Mouse (Mus musculus): ENCODE measurements around the gene Nfe2l1. TPM values are rescaled to one million over a fixed set of nuclear protein-coding genes. Genes with fewer than 3 reads are reported as not detected.
"Not testable (repeated sequence)": the region's sequence is repeated elsewhere in the genome, so short reads cannot be mapped to it uniquely, and the experiment has no call there.

Nfe2l1 gene
- polyA plus RNA-seq, 1 experiment from 2014 or later, result 66.3 TPM

GRCm38 (mm10) chr11:96863206-96863995 lies 33.6 kb upstream of the Nfe2l1 start:
- Histone ChIP-seq H3K4me3 (replicated peaks) (no peak overlapping the region), H3K9me3 (no peaks in the 10 kb centered on the region), H3K36me3 (no peaks in the 10 kb centered on the region), H3K27me3 (peaks cover 22% of the 10 kb centered on the region), H3K9ac (replicated peaks) (no peak overlapping the region), H3K4me1 (replicated peaks) (peaks cover 32% of the 10 kb centered on the region), H3K27ac (no peak overlapping the region), H3K4me2 (peak overlapping the region; percentile 43)
- WGBS, result 20% methylated on average over 26 of the region's 26 CpGs
- ATAC-seq (ENCODE audit: insufficient number of reproducible peaks, insufficient read depth, low FRiP score, low TSS enrichment, low read depth), result no peak

DNA sequence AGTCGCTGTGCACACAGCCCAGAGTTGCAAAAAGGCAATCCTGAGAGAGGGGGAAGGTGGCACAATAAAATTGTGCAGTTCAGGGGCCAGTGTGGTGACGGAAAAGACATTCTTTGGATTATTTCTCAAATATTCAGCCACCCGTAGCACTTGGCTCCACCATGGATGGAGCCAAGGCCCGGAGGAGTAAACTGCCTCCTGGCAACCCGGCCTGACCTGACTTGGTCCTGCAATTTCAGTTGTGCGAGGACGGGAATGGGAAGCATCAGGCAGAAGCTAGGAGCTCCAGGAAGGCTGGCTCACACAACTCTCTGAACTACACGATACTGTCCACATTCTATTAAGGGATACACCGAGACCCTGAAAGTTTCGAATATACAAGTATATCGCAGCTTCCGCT lies 32.8 kb upstream of the Nfe2l1 start:
- WGBS, result 74% methylated on average over 12 of the region's 12 CpGs
- peaks cover 22% of the 10 kb centered on the region for H3K27me3 ChIP-seq
- ATAC-seq (ENCODE audit: insufficient number of reproducible peaks, insufficient read depth, low FRiP score, low TSS enrichment, low read depth), result no peak
- H3K9ac ChIP-seq (replicated peaks), result no peak overlapping the region
- no peak overlapping the region for H3K27ac ChIP-seq
- no peak overlapping the region for H3K4me3 ChIP-seq (replicated peaks)
- peaks cover 32% of the 10 kb centered on the region for H3K4me1 ChIP-seq (replicated peaks)
- peak overlapping the region; percentile 74 for H3K4me2 ChIP-seq
- no peaks in the 10 kb centered on the region for H3K9me3 ChIP-seq
- no peaks in the 10 kb centered on the region for H3K36me3 ChIP-seq

- H3K9me3 ChIP-seq, result no peaks in the 10 kb centered on the region
- WGBS, result under 1% methylated on average over 31 of the region's 31 CpGs
- peak overlapping the region; percentile 47; the same call in 1 of the 2 replicates for H3K9ac ChIP-seq (replicated peaks)
- H3K36me3 ChIP-seq, result no peaks in the 10 kb centered on the region; the same call in 1 of the 2 replicates
- ATAC-seq (ENCODE audit: insufficient number of reproducible peaks, insufficient read depth, low FRiP score, low TSS enrichment, low read depth), result peak; percentile 82
- peak overlapping the region; percentile 41 for H3K4me3 ChIP-seq (replicated peaks)
- H3K4me1 ChIP-seq (replicated peaks), result peaks cover 32% of the 10 kb centered on the region
- H3K27ac ChIP-seq, result no peak overlapping the region
- H3K4me2 ChIP-seq, result peak overlapping the region; percentile 74
- peaks cover 22% of the 10 kb centered on the region for H3K27me3 ChIP-seq
Observed at GRCm38 (mm10) chr11:96861878-96862289, 32.1 kb upstream of the Nfe2l1 start.

DNA sequence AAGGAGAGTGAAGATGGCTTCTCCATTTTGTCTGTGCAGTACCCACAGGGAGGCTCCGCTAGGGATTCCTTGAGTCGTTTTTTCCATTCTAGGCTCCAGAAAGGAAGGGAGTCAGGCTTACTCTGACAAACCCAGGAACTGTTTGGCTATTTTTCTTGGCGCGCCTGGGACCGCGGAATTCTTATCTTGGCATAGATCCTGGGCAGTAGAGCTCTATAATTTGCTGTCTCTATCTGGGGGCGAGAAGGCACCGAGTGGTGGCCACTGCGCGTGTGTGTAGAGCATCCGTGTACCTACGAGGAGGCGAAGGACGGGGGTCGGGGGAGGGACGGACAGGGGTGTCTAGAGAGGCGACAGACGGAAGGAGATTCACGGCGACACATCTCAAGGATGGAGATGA lies 31.7 kb upstream of the Nfe2l1 start:
- H3K9me3 ChIP-seq, result no peaks in the 10 kb centered on the region
- peak; percentile 7; the same call in 1 of the 2 replicates for ATAC-seq (ENCODE audit: insufficient number of reproducible peaks, insufficient read depth, low FRiP score, low TSS enrichment, low read depth)
- peaks cover 32% of the 10 kb centered on the region for H3K4me1 ChIP-seq (replicated peaks)
- H3K4me2 ChIP-seq, result peak overlapping the region; percentile 74
- H3K27ac ChIP-seq, result no peak overlapping the region
- 2% methylated on average over 20 of the region's 20 CpGs for WGBS
- H3K36me3 ChIP-seq, result no peaks in the 10 kb centered on the region; the same call in 1 of the 2 replicates
- H3K27me3 ChIP-seq, result peaks cover 22% of the 10 kb centered on the region
- peak overlapping the region; percentile 47 for H3K9ac ChIP-seq (replicated peaks)
- peak overlapping the region; percentile 41 for H3K4me3 ChIP-seq (replicated peaks)

GRCm38 (mm10) chr11:96860564-96860963 lies 30.8 kb upstream of the Nfe2l1 start:
- WGBS, result 10% methylated on average over 8 of the region's 8 CpGs
- Histone ChIP-seq H3K27me3 (peaks cover 22% of the 10 kb centered on the region), H3K36me3 (no peaks in the 10 kb centered on the region; the same call in 1 of the 2 replicates), H3K4me1 (replicated peaks) (peaks cover 32% of the 10 kb centered on the region), H3K27ac (no peak overlapping the region), H3K4me2 (no peak overlapping the region), H3K9me3 (no peaks in the 10 kb centered on the region), H3K4me3 (replicated peaks) (no peak overlapping the region), H3K9ac (replicated peaks) (no peak overlapping the region)
- ATAC-seq (ENCODE audit: insufficient number of reproducible peaks, insufficient read depth, low FRiP score, low TSS enrichment, low read depth), result peak; percentile 52; the same call in 1 of the 2 replicates

- Histone ChIP-seq H3K4me1 (replicated peaks) (peaks cover 32% of the 10 kb centered on the region), H3K9me3 (no peaks in the 10 kb centered on the region), H3K27ac (no peak overlapping the region), H3K36me3 (peaks cover 6% of the 10 kb centered on the region), H3K4me2 (no peak overlapping the region), H3K27me3 (peaks cover 22% of the 10 kb centered on the region), H3K4me3 (replicated peaks) (no peak overlapping the region), H3K9ac (replicated peaks) (no peak overlapping the region)
- WGBS, result 81% methylated on average over 4 of the region's 4 CpGs
- ATAC-seq (ENCODE audit: insufficient number of reproducible peaks, insufficient read depth, low FRiP score, low TSS enrichment, low read depth), result no peak
Observed at GRCm38 (mm10) chr11:96859635-96860034, 29.9 kb upstream of the Nfe2l1 start.

DNA sequence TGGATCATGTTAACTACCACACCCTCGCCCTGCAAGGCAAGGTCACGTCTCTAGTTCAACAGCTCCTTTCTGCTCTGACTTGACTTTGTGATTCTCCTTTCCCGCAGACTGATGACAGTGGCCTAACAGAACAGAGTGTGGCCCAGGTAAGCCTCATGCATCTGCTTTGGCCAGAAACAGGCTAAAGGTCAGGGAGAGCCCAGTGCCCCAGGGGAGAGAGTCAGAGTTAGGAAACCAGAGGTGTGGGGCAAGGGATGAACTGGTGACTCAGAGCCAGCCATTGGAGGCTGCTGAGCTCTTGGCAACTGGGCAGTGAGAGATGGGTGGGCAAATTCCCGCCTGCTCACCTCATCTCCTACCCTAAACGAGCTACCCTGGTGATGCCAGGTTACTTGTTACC lies 27.7 kb upstream of the Nfe2l1 start:
- whole genome bisulfite sequencing, result 69% methylated on average over 5 of the region's 5 CpGs
- H3K4me2 ChIP-seq, result no peak overlapping the region
- no peak overlapping the region for H3K27ac ChIP-seq
- peaks cover 8% of the 10 kb centered on the region for H3K27me3 ChIP-seq
- no peak for ATAC-seq (ENCODE audit: insufficient number of reproducible peaks, insufficient read depth, low FRiP score, low TSS enrichment, low read depth)
- H3K9ac ChIP-seq (replicated peaks), result no peak overlapping the region
- H3K4me3 ChIP-seq (replicated peaks), result no peak overlapping the region
- no peaks in the 10 kb centered on the region for H3K9me3 ChIP-seq
- peaks cover 6% of the 10 kb centered on the region for H3K36me3 ChIP-seq
- H3K4me1 ChIP-seq (replicated peaks), result peaks cover 18% of the 10 kb centered on the region

DNA sequence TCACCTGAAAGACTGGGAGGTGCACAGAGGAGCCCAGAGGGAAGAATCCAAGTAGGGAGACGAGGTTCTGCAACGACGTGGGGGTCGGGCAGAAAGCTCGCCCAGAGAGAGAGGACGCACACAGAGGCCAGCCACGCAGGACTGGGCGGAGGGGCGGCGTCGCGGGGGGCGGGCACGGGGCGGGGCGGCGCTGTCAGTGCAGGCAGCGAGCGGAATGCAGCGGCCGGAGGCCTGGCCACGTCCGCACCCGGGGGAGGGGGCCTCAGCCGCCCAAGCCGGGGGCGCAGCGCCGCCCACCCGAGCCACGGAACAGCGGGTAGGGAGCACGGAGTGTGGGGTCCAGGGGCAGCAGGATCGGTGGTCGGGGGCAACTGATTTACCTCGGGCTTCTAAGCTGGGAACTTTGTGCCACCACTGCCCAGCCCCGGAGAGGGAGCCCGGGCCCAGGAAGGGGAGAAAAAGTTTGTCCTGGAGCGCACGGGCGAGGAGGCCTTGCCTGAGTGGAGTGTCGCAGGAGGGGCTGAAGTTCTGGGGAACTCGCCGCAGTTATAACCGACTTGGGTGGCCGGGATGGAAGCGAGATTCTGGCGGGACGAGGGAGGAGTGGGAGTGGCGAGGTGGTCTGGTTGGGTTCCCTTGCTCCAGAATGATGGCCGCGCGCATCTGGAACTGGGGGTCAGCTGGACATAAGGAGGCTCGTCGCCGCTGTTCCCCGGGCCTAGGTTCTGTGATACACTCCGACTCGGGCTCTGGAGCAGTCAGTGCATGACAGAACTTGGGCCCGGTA lies 20.1 kb upstream of the Nfe2l1 start, which contains the start of gene Copz2:
Gene Copz2, plus strand, starts transcription at position 190 of the 787 bp plus-strand sequence.
- peak; percentile 53; the same call in 1 of the 2 replicates for ATAC-seq (ENCODE audit: insufficient number of reproducible peaks, insufficient read depth, low FRiP score, low TSS enrichment, low read depth)
- Histone ChIP-seq H3K4me3 (replicated peaks) (peak within 1 kb of the TSS; percentile 71), H3K27me3 (peaks cover 5% of the 10 kb centered on the region; the same call in 1 of the 2 replicates), H3K27ac (peak within 1 kb of the TSS; percentile 72), H3K9ac (replicated peaks) (peak within 1 kb of the TSS; percentile 77), H3K4me1 (replicated peaks) (peaks cover 14% of the 10 kb centered on the region), H3K9me3 (no peaks in the 10 kb centered on the region), H3K4me2 (peak within 1 kb of the TSS; percentile 70), H3K36me3 (peaks cover under 1% of the 10 kb centered on the region; the same call in 1 of the 2 replicates)
- WGBS, result under 1% methylated on average over 57 of the region's 60 CpGs

DNA sequence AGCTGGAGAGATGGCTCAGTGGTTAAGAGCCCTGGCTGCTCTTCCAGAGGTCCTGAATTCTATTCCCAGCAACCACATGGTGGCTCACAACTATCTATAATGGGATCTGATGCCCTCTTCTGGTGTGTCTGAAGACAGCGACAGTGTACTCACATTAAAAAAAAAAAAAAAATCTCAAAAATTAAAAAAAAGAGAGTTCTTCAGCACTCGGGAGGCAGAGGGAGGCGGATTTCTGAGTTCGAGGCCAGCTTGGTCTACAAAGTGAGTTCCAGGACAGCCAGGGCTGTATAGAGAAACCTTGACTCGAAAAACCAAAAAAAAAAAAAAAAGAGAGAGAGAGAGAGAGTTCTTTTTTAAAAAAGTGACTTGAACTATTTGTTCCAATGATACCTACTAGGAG lies 19.4 kb upstream of the Nfe2l1 start:
- Histone ChIP-seq H3K4me1 (replicated peaks) (peaks cover 14% of the 10 kb centered on the region), H3K4me2 (peak overlapping the region; percentile 70), H3K27ac (peak overlapping the region; percentile 72; the same call in 1 of the 2 replicates), H3K4me3 (replicated peaks) (peak overlapping the region; percentile 71)
- H3K9me3 ChIP-seq; H3K27me3 ChIP-seq; H3K36me3 ChIP-seq; H3K9ac ChIP-seq (replicated peaks); ATAC-seq (ENCODE audit: insufficient number of reproducible peaks, insufficient read depth, low FRiP score, low TSS enrichment, low read depth): not testable (repeated sequence)
- 80% methylated on average over 5 of the region's 5 CpGs for WGBS

GRCm38 (mm10) chr11:96848694-96849093 lies 18.9 kb upstream of the Nfe2l1 start:
- Histone ChIP-seq H3K4me1 (replicated peaks) (peaks cover 14% of the 10 kb centered on the region), H3K27ac (no peak overlapping the region), H3K27me3 (peaks cover 5% of the 10 kb centered on the region; the same call in 1 of the 2 replicates), H3K36me3 (no peaks in the 10 kb centered on the region), H3K4me3 (replicated peaks) (no peak overlapping the region), H3K9me3 (no peaks in the 10 kb centered on the region), H3K4me2 (no peak overlapping the region), H3K9ac (replicated peaks) (no peak overlapping the region)
- ATAC-seq (ENCODE audit: insufficient number of reproducible peaks, insufficient read depth, low FRiP score, low TSS enrichment, low read depth), result no peak
- WGBS, result 73% methylated on average over 9 of the region's 9 CpGs

GRCm38 (mm10) chr11:96847240-96847639 lies 17.5 kb upstream of the Nfe2l1 start:
- no peak overlapping the region for H3K4me2 ChIP-seq
- peaks cover 14% of the 10 kb centered on the region for H3K4me1 ChIP-seq (replicated peaks)
- peak; percentile 83 for ATAC-seq (ENCODE audit: insufficient number of reproducible peaks, insufficient read depth, low FRiP score, low TSS enrichment, low read depth)
- H3K27me3 ChIP-seq, result peaks cover 5% of the 10 kb centered on the region; the same call in 1 of the 2 replicates
- H3K27ac ChIP-seq, result peak overlapping the region; percentile 19; the same call in 1 of the 2 replicates
- H3K36me3 ChIP-seq, result no peaks in the 10 kb centered on the region
- no peak overlapping the region for H3K4me3 ChIP-seq (replicated peaks)
- no peaks in the 10 kb centered on the region for H3K9me3 ChIP-seq
- H3K9ac ChIP-seq (replicated peaks), result no peak overlapping the region
- WGBS, result 25% methylated on average over 3 of the region's 3 CpGs
